Mouse (Mus musculus): ENCODE data around the gene Dst. TPM values are rescaled to one million over a fixed set of nuclear protein-coding genes. Genes with fewer than 3 reads are reported as not detected.

Gene Dst
- polyA plus RNA-seq, 1 experiment from 2014 or later: 5.9 TPM

DNA sequence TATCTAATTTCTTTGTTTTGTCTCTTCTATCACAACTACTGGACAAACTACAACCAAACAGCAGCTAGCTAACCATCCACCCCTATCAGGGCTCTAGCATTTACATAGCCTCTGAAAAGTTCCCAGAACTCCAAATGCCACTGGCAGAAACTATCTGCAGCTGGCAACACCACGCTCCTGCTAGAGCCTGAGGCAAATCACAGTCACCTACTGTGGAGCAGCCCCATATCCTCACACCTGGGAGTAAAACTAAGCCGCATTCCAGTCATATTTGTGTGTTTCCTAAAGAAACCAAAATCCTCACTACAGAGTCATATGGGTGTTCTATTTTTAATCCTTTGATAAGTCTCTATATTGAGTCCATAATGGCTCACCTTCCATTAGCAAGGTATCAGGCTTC is 194.6 kb downstream of the Dst start:
- H3K9ac ChIP-seq: no peak overlapping the region
- H3K4me3 ChIP-seq (replicated peaks): no peak overlapping the region
- 47% methylated on average over 2 of the region's 2 CpGs for WGBS (ENCODE audit: insufficient replicate concordance)
- no peak overlapping the region for H3K4me2 ChIP-seq
- no peaks in the 10 kb centered on the region for H3K36me3 ChIP-seq (replicated peaks)
- no peak for ATAC-seq (ENCODE audit: insufficient read depth)
- no peak overlapping the region for H3K27ac ChIP-seq (replicated peaks)
- H3K9me3 ChIP-seq (replicated peaks): no peaks in the 10 kb centered on the region
- H3K4me1 ChIP-seq (replicated peaks): 0 out of 2 replicates have a peak, but pooled peaks cover 3% of the 10 kb centered on the region
- H3K27me3 ChIP-seq: no peaks in the 10 kb centered on the region

DNA sequence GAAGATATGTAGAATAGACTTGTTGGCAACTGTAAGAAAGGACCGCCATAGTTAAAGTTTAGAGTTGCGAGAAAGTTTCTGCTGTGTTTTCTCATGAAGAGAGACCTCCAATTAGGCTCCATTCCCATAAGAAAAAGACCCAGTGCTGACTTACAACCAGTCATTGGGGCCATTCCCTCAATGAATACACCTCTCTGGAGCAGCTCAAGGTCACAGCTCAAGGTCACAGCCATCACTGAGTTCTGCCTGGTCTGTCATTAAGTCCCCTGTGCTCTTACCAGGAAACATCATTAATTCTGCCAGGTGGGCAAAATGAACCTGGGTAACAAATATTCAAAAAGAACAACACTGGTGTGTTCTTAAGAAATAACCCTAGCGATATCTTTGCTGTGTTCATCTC is 195.2 kb downstream of the Dst start:
- ATAC-seq (ENCODE audit: insufficient read depth): no peak; the same call in 1 of the 2 replicates
- Histone ChIP-seq H3K9me3 (replicated peaks) (no peaks in the 10 kb centered on the region), H3K36me3 (replicated peaks) (no peaks in the 10 kb centered on the region), H3K4me1 (replicated peaks) (0 out of 2 replicates have a peak, but pooled peaks cover 3% of the 10 kb centered on the region), H3K27ac (replicated peaks) (peak overlapping the region; percentile 68; the same call in 1 of the 2 replicates), H3K9ac (no peak overlapping the region), H3K4me2 (no peak overlapping the region), H3K4me3 (replicated peaks) (no peak overlapping the region), H3K27me3 (no peaks in the 10 kb centered on the region)
- 60% methylated on average over 3 of the region's 3 CpGs for WGBS (ENCODE audit: insufficient replicate concordance)

DNA sequence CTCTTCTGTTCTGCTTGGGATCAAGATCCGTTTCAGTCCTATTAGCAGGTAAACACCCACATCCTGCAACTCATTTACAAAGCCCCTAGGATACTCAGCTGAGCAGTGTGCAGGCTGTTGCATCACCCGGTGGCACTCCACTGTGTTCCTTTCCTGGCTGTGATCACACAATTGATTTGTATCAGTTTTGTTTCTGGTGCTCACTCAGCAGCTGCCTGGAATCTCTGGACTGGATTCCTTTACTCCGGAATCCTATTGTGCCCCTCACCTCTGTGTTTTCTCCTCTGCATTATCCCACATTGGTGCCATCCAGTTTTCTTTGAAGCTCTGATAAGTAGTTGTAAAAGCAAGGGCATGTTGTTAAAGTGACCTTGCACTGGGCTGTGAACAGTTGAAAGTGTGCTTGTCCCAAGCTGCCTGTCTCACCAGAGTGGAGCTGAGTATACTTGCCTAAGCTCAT is 195.7 kb downstream of the Dst start:
- Histone ChIP-seq H3K4me1 (replicated peaks) (0 out of 2 replicates have a peak, but pooled peaks cover 3% of the 10 kb centered on the region), H3K9ac (no peak overlapping the region), H3K27me3 (no peaks in the 10 kb centered on the region), H3K9me3 (replicated peaks) (no peaks in the 10 kb centered on the region), H3K4me3 (replicated peaks) (no peak overlapping the region), H3K36me3 (replicated peaks) (no peaks in the 10 kb centered on the region), H3K4me2 (no peak overlapping the region), H3K27ac (replicated peaks) (peak overlapping the region; percentile 68; the same call in 1 of the 2 replicates)
- WGBS (ENCODE audit: insufficient replicate concordance): 4% methylated on average over 3 of the region's 3 CpGs
- peak; percentile 87 for ATAC-seq (ENCODE audit: insufficient read depth)

DNA sequence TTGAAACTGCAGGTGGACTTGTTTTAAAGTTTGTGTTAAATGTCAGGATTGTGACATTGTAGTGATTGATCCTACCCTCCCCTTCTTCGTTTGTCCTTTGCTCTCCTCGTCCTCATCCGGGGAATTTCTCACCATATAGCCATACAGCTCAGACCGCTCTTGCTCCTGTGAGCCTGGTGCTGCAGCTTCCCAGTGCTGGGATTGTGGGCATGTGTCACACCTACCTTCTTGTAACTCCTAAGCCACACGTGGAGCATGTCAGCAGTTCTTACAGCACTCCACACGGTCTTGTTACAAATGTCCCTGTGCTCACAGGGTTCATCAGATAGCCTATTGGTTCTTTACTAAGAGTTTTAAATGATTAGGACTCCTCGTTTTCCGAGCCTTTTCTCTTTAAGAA is 196.8 kb downstream of the Dst start:
- no peak overlapping the region for H3K4me3 ChIP-seq (replicated peaks)
- H3K4me1 ChIP-seq (replicated peaks): 0 out of 2 replicates have a peak, but pooled peaks cover 3% of the 10 kb centered on the region
- H3K4me2 ChIP-seq: no peak overlapping the region
- no peaks in the 10 kb centered on the region for H3K36me3 ChIP-seq (replicated peaks)
- H3K27ac ChIP-seq (replicated peaks): no peak overlapping the region
- no peak for ATAC-seq (ENCODE audit: insufficient read depth)
- H3K9me3 ChIP-seq (replicated peaks): no peaks in the 10 kb centered on the region
- H3K27me3 ChIP-seq: no peaks in the 10 kb centered on the region
- 33% methylated on average over 8 of the region's 8 CpGs for WGBS (ENCODE audit: insufficient replicate concordance)
- no peak overlapping the region for H3K9ac ChIP-seq

DNA sequence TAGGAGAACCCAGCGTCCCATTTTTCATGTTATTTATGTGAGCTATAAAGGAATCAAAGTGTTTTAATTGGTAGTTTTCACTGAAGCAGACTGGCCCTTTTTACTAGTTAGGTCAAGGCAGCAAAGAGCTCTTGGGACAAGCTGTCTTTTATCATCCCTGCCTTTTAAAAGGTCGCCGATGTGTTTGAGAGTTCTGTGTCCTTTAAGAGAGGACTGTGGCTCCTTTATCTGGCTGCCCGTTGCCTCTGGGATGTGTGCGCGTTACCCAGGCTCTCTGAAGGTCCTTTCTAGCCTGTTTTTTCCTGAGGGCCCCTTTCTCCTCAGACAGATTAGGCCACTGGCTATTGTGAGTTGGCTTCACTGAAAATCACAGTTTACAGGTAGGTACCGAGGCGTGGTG is 198.6 kb downstream of the Dst start:
- no peak for ATAC-seq (ENCODE audit: insufficient read depth)
- no peak overlapping the region for H3K9ac ChIP-seq
- no peak overlapping the region for H3K27ac ChIP-seq (replicated peaks)
- 46% methylated on average over 8 of the region's 8 CpGs for WGBS (ENCODE audit: insufficient replicate concordance)
- 0 out of 2 replicates have a peak, but pooled peaks cover 8% of the 10 kb centered on the region for H3K4me1 ChIP-seq (replicated peaks)
- H3K27me3 ChIP-seq: no peaks in the 10 kb centered on the region
- H3K9me3 ChIP-seq (replicated peaks): no peaks in the 10 kb centered on the region
- no peak overlapping the region for H3K4me3 ChIP-seq (replicated peaks)
- H3K4me2 ChIP-seq: no peak overlapping the region
- no peaks in the 10 kb centered on the region for H3K36me3 ChIP-seq (replicated peaks)

DNA sequence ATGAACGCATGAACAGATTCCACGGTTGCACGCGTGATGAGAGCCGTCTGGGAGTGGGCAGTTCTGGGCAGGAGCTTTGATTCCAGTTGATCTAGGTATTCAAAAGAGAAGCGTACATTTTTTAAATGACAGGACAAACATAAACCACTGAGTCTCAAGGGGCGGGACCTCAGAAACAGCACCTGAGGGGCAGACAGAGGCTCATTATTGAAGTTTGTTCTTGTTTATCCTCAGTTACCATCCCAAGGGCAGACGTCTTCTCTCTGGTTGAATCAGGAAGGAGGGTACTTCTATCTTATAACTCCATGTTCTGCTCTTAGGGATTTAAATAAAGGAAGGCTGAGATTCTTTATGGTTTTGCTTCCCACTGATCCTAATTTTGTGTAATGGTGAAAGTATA is 199.1 kb downstream of the Dst start:
- no peak for ATAC-seq (ENCODE audit: insufficient read depth)
- Histone ChIP-seq H3K4me2 (no peak overlapping the region), H3K9ac (no peak overlapping the region), H3K9me3 (replicated peaks) (no peaks in the 10 kb centered on the region), H3K4me1 (replicated peaks) (0 out of 2 replicates have a peak, but pooled peaks cover 8% of the 10 kb centered on the region), H3K27me3 (no peaks in the 10 kb centered on the region), H3K36me3 (replicated peaks) (no peaks in the 10 kb centered on the region), H3K27ac (replicated peaks) (no peak overlapping the region), H3K4me3 (replicated peaks) (no peak overlapping the region)
- WGBS (ENCODE audit: insufficient replicate concordance): 58% methylated on average over 8 of the region's 8 CpGs

DNA sequence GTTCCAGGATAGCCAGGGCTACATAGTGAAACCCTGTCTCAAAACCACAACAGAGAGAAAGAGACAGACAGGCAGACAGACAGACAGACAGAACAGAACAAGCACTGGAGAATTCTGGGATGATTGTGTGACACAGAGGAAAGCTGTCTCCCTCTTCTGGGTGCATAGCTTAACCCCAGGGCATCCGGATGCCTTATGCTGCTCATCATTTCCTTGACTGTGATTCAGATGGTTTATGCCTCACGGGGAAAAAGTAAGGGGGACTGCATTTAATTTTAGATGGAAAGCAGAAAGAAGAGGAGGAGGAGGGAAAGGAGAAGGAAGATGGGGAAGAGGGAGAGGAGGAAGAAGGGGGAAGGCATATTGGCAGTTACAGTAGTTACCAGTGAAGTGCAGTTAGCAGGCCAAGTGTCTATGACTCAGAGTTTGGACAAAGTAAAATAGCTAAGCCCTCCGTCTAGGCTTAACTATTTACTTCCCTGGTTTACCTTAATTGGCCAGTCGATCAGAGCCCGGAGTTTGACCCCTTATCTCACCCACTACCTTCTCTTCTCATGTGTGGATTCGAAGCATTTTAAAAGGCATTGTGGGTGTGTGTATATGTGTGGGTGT is 201.7 kb downstream of the Dst start:
- H3K4me2 ChIP-seq: no peak overlapping the region
- WGBS (ENCODE audit: insufficient replicate concordance): 46% methylated on average over 6 of the region's 6 CpGs
- H3K9ac ChIP-seq: no peak overlapping the region
- no peaks in the 10 kb centered on the region for H3K27me3 ChIP-seq
- no peak overlapping the region for H3K4me3 ChIP-seq (replicated peaks)
- no peak overlapping the region for H3K27ac ChIP-seq (replicated peaks)
- H3K4me1 ChIP-seq (replicated peaks): 0 out of 2 replicates have a peak, but pooled peaks cover 8% of the 10 kb centered on the region
- no peaks in the 10 kb centered on the region for H3K36me3 ChIP-seq (replicated peaks)
- H3K9me3 ChIP-seq (replicated peaks): no peaks in the 10 kb centered on the region
- ATAC-seq (ENCODE audit: insufficient read depth): no peak

DNA sequence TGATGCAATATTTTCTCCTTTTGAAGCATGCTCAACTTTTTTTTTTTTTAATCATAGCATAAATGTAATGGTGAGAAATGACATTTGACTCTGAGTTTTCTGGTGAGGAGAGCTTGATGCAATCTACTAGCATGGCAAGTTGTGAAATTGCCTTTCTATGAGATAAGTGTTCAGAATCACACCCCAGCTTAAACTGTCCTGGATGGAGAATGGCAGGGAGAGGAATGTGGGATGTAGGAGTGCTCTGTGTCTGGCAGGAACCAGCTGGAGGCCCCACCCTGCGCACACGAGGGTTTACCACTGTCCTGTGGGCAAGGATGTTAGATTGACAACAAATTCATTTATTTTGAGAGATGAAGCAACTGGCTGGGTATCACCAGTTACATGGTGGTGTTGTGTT is 202.8 kb downstream of the Dst start:
- Histone ChIP-seq H3K9me3 (replicated peaks) (no peaks in the 10 kb centered on the region), H3K4me2 (no peak overlapping the region), H3K4me3 (replicated peaks) (no peak overlapping the region), H3K4me1 (replicated peaks) (0 out of 2 replicates have a peak, but pooled peaks cover 5% of the 10 kb centered on the region), H3K27ac (replicated peaks) (no peak overlapping the region), H3K36me3 (replicated peaks) (no peaks in the 10 kb centered on the region), H3K9ac (no peak overlapping the region), H3K27me3 (no peaks in the 10 kb centered on the region)
- no peak for ATAC-seq (ENCODE audit: insufficient read depth)
- WGBS (ENCODE audit: insufficient replicate concordance): 59% methylated on average over 2 of the region's 2 CpGs

DNA sequence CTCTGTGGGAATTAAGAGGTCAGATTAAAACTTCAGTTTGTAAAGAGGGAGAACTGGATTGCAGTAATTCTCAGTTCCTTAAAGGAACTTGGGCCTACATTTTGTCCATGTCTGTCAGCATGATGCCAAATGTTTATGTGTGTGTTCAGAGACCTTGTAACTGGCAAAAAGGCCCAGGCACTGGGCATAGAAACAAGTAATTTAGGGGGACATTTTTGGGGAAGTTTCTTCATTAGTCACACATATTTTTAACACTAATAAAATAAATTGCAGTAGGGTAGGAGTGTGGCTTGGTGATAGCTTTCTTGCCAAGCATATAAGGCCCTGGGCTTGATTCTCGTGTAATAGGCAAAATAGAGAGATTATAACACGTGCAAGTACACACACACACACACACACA is 203.9 kb downstream of the Dst start:
- ATAC-seq (ENCODE audit: insufficient read depth): no peak
- WGBS (ENCODE audit: insufficient replicate concordance): 40% methylated on average over 2 of the region's 2 CpGs
- Histone ChIP-seq H3K4me3 (replicated peaks) (no peak overlapping the region), H3K27me3 (no peaks in the 10 kb centered on the region), H3K4me1 (replicated peaks) (0 out of 2 replicates have a peak, but pooled peaks cover 5% of the 10 kb centered on the region), H3K36me3 (replicated peaks) (no peaks in the 10 kb centered on the region), H3K9me3 (replicated peaks) (no peaks in the 10 kb centered on the region), H3K9ac (no peak overlapping the region), H3K27ac (replicated peaks) (no peak overlapping the region), H3K4me2 (no peak overlapping the region)

DNA sequence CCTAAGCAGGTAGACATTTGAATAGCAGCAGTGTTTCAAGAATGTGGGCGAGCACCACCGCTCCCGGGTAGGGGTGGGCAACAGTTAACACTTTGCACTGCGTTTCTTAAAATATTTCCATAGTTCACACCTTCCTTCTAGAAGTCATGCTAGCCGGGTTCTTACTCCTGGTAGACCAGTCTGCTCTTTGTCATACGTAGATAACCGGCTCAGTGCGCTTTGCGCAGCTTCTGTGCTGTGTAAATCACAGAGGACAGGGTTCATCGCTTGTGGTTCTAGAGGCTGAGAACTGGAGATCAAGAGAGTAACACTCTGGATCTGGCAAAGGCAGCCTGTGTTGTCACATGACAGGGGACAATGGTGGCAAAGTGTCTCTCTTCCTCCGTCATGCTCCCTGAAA is 208.4 kb downstream of the Dst start:
- Histone ChIP-seq H3K4me2 (no peak overlapping the region), H3K27me3 (no peaks in the 10 kb centered on the region), H3K9ac (no peak overlapping the region), H3K4me1 (replicated peaks) (no peaks in the 10 kb centered on the region), H3K36me3 (replicated peaks) (no peaks in the 10 kb centered on the region), H3K9me3 (replicated peaks) (no peaks in the 10 kb centered on the region), H3K27ac (replicated peaks) (0 out of 2 replicates have a peak overlapping the region, but pooled peaks have one; percentile 14), H3K4me3 (replicated peaks) (no peak overlapping the region)
- ATAC-seq (ENCODE audit: insufficient read depth): no peak
- whole genome bisulfite sequencing (ENCODE audit: insufficient replicate concordance): 61% methylated on average over 11 of the region's 11 CpGs

DNA sequence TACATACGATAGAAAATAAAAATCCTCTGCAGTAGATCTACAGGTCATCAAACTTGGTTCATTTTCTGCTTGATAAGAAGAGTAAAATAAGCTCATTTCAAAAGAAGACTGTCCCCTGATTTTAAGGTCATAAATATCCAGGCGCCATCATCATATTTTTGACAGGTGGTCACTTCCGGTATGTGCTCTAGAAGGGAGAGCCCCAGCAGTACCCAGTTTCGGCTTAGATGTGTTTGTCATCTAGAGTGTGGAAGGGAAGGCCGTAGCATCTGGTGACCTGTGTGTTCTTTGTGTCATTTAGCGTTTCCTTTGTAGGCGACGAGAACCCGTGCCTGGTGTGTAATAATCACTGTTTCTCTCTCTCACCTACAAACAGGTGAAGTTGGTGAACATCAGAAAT is 209.0 kb downstream of the Dst start:
- no peak for ATAC-seq (ENCODE audit: insufficient read depth)
- no peaks in the 10 kb centered on the region for H3K36me3 ChIP-seq (replicated peaks)
- 70% methylated on average over 9 of the region's 9 CpGs for WGBS (ENCODE audit: insufficient replicate concordance)
- H3K4me3 ChIP-seq (replicated peaks): no peak overlapping the region
- no peak overlapping the region for H3K27ac ChIP-seq (replicated peaks)
- H3K9ac ChIP-seq: no peak overlapping the region
- no peak overlapping the region for H3K4me2 ChIP-seq
- no peaks in the 10 kb centered on the region for H3K27me3 ChIP-seq
- no peaks in the 10 kb centered on the region for H3K9me3 ChIP-seq (replicated peaks)
- no peaks in the 10 kb centered on the region for H3K4me1 ChIP-seq (replicated peaks)

DNA sequence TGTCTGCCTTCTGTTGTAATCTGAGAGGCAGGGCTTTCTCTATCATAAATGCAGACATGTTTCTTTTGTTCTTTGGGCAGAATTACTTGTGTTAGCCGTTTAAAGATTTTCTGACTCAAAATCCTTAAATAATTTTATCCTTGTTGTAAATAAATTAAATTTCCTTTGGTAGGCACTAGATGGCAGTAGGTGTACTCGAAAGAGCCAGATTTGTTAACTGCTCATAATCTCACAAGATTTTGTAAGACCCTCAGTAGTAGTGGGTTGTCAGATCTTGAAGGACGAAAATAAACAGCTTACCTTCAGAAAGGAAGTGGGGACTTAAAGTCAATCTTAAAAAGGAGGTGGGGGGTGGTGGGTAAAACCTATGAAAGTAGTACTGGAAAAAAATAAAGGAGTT is 209.7 kb downstream of the Dst start:
- Histone ChIP-seq H3K4me3 (replicated peaks) (no peak overlapping the region), H3K9me3 (replicated peaks) (no peaks in the 10 kb centered on the region), H3K27ac (replicated peaks) (no peak overlapping the region), H3K27me3 (no peaks in the 10 kb centered on the region), H3K4me1 (replicated peaks) (no peaks in the 10 kb centered on the region), H3K4me2 (no peak overlapping the region), H3K36me3 (replicated peaks) (no peaks in the 10 kb centered on the region), H3K9ac (no peak overlapping the region)
- 34% methylated on average over 3 of the region's 3 CpGs for WGBS (ENCODE audit: insufficient replicate concordance)
- no peak for ATAC-seq (ENCODE audit: insufficient read depth)

All from liver, embryonic 15.5 days (tissue).